10 mouse cellular contexts compared by ENCODE assay signal in the genomic region with DNA sequence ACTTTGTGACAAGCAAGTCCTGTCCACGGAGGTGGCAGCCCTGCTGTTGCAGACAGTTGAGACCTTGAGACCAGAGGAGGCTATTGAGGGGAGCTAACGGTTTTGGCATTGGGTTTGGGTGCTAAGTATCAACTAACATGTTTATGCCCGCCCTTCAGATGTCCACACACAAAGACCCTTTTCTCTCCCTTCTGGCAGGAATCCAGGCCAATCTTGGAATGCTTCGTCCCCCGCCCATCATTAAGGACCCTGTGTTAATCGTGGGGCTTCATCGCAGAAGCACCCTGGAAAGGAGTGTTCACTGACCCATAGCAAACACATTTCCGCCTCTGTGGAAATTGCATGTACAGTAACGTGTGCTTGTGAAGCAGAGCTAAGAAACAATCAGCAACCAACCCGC.
DNase-seq lines count a peak whose midpoint lies in the region; ATAC-seq and TF ChIP-seq lines count a peak whose summit lies in the region.
"Had no signal": no experiment of that assay in that cellular context is flagged by ENCODE, and none has a peak within 500 bp of the region (broad histone marks: within the 10 kb centered on the region; RNA-seq: fewer than 3 reads in every experiment).

No protein-coding gene starts in this region.

- WGBS in neural tube, embryonic 11.5 days, result 51% methylated on average over 10 of the region's 10 CpGs
- 21% methylated on average over 10 of the region's 10 CpGs for WGBS in hindbrain, postnatal 0 days

- ATAC-seq in neural tube, embryonic 11.5 days (ENCODE audit: insufficient read depth, low FRiP score, low TSS enrichment), result peak; percentile 60; the same call in 1 of the 2 replicates
- peak; percentile 86 for ATAC-seq in hindbrain, postnatal 0 days
- ATAC-seq in megakaryocyte progenitor cell, adult 5-6 weeks (replicated peaks; ENCODE audit: poor library complexity), result no peak

- peak; percentile 27 to 37 for DNase-seq in cerebellum, postnatal 10 days
- DNase-seq in cerebellum, adult 18-20 months, result no peak
- DNase-seq in neural tube, embryonic 11.5 days (ENCODE audit: low spot score), result peak; percentile 24
- no peak for DNase-seq in neural tube, embryonic 10.5 days (ENCODE audit: extremely low spot score, low spot score)
- DNase-seq in hindbrain, postnatal 0 days (ENCODE audit: low spot score), result peak; percentile 73
- DNase-seq in retina, embryonic 14.5 days (ENCODE audit: low spot score), result peak; percentile 74
- DNase-seq in kidney, adult 18-20 months, result no peak
- DNase-seq: heart, adult 2 months had no signal

- no peaks in the 10 kb centered on the region for H3K4me1 ChIP-seq in neural tube, embryonic 11.5 days (ENCODE audit: control insufficient read depth, insufficient read depth, low read length)
- no peaks in the 10 kb centered on the region for H3K4me1 ChIP-seq in hindbrain, postnatal 0 days (ENCODE audit: insufficient read depth, low read length)

- H3K9ac ChIP-seq in neural tube, embryonic 11.5 days (ENCODE audit: low read length), result no peak overlapping the region
- H3K9ac ChIP-seq in hindbrain, postnatal 0 days (replicated peaks; ENCODE audit: low read length), result no peak overlapping the region

- no peak overlapping the region for H3K4me3 ChIP-seq in neural tube, embryonic 11.5 days (ENCODE audit: low read depth, low read length)
- no peak overlapping the region for H3K4me3 ChIP-seq in hindbrain, postnatal 0 days (ENCODE audit: low read length)
- H3K4me3 ChIP-seq: heart, adult 2 months; layer of hippocampus, adult 2 months had no signal

- TF ChIP-seq CTCF in hindbrain, postnatal 0 days (IDR thresholded peaks at IDR 0.05; ENCODE audit: low read depth), result no peak

- H3K36me3 ChIP-seq in neural tube, embryonic 11.5 days (ENCODE audit: control insufficient read depth, insufficient read depth, low read length), result no peaks in the 10 kb centered on the region
- H3K36me3 ChIP-seq in hindbrain, postnatal 0 days (ENCODE audit: insufficient read depth, low read length), result no peaks in the 10 kb centered on the region

- H3K9me3 ChIP-seq in neural tube, embryonic 11.5 days (ENCODE audit: control insufficient read depth, low read length), result no peaks in the 10 kb centered on the region
- no peaks in the 10 kb centered on the region for H3K9me3 ChIP-seq in hindbrain, postnatal 0 days (ENCODE audit: low read length)

- H3K27ac ChIP-seq in neural tube, embryonic 11.5 days (ENCODE audit: low read depth, low read length), result no peak overlapping the region
- no peak overlapping the region for H3K27ac ChIP-seq in hindbrain, postnatal 0 days
- H3K27ac ChIP-seq: heart, adult 2 months; layer of hippocampus, adult 2 months had no signal

- no peak overlapping the region for H3K4me2 ChIP-seq in neural tube, embryonic 11.5 days (ENCODE audit: low read depth)
- H3K4me2 ChIP-seq in hindbrain, postnatal 0 days (ENCODE audit: low read depth, low read length), result 0 out of 2 replicates have a peak overlapping the region, but pooled peaks have one; percentile 16

- no peaks in the 10 kb centered on the region for H3K27me3 ChIP-seq in neural tube, embryonic 11.5 days (ENCODE audit: control insufficient read depth, insufficient read depth, low read length)
- H3K27me3 ChIP-seq in hindbrain, postnatal 0 days (ENCODE audit: insufficient read depth, low read length), result no peaks in the 10 kb centered on the region

Comparison
In these comparisons a context has a peak if more than half of its experiments do, and no peak if none do; other contexts are left out.
1. DNase-seq: peak in cerebellum, postnatal 10 days (2 of 2), neural tube, embryonic 11.5 days (single experiment), hindbrain, postnatal 0 days (single experiment) and retina, embryonic 14.5 days (single experiment); none in cerebellum, adult 18-20 months (0 of 2), neural tube, embryonic 10.5 days (single experiment) and kidney, adult 18-20 months (single experiment).